Mouse (Mus musculus): ENCODE results near the gene Vti1a.

- TF ChIP-seq CTCF (IDR thresholded peaks at IDR 0.05; ENCODE audit: borderline replicate concordance, insufficient read depth, low read length) = no peak
- TF ChIP-seq POLR2A (IDR thresholded peaks at IDR 0.05; ENCODE audit: low read depth, low read length) = no peak
Observed at GRCm38 (mm10) chr19:55499179-55499863, 183.2 kb downstream of the Vti1a start.
